Mouse (Mus musculus) CH12.LX (cell line): Measurements from ENCODE around the gene Hba-a1. TPM values are rescaled to one million over a fixed set of nuclear protein-coding genes. Genes with fewer than 3 reads are reported as not detected.

Source experiments
- DNase-seq: peaks from one replicate; pipeline ENCODE4 v3.0.0-alpha.2; 2013; ENCODE audit errors: extremely low read depth
- H3K27ac ChIP-seq: 2 replicates; pipeline ENCODE4 v1.5.1; 2012; ENCODE audit warnings: low read depth, mild to moderate bottlenecking, control low read depth, moderate library complexity; ENCODE audit not compliant: insufficient read depth
- H3K27me3 ChIP-seq: replicated peaks from 2 replicates; pipeline ENCODE3; 2012; ENCODE audit warnings: inconsistent platforms
- H3K36me3 ChIP-seq, 2 experiments: replicated peaks in 1 of 2; 2 replicates each; pipeline versions ENCODE3 to v1.6.1; 2012; ENCODE audit warnings: inconsistent platforms in 1 of 2, low read length in 1 of 2, mild to moderate bottlenecking in 1 of 2, mixed read lengths in 1 of 2, moderate library complexity in 1 of 2; ENCODE audit not compliant: control insufficient read depth in 1 of 2, insufficient read depth in 1 of 2
- H3K4me1 ChIP-seq, 2 experiments: 2 replicates each; pipeline ENCODE4 v1.6.1; 2012; ENCODE audit warnings: inconsistent platforms in 1 of 2, moderate library complexity in 1 of 2; ENCODE audit not compliant: insufficient read depth in 2 of 2, control insufficient read depth in 1 of 2
- H3K4me2 ChIP-seq: 2 replicates; pipeline ENCODE4 v1.6.1; 2012; ENCODE audit warnings: low read depth, mild to moderate bottlenecking, control low read depth; ENCODE audit not compliant: poor library complexity, insufficient read depth, severe bottlenecking
- H3K4me3 ChIP-seq, 3 experiments: fragments of 150-350 bp in 1 of 3; sonication (generic) in 1 of 3; replicated peaks in 1 of 3; 2 replicates each; pipeline versions ENCODE3 to v1.5.1; 2011 to 2012; ENCODE audit warnings: low read depth in 2 of 3, low read length in 2 of 3, mild to moderate bottlenecking in 2 of 3, moderate library complexity in 2 of 3, control low read depth in 1 of 3, improper control_type of control experiment in 1 of 3, inconsistent platforms in 1 of 3, mixed read lengths in 1 of 3; ENCODE audit not compliant: poor library complexity in 1 of 3
- H3K79me2 ChIP-seq: replicated peaks from 2 replicates; pipeline ENCODE4 v1.6.1; 2012; ENCODE audit warnings: mild to moderate bottlenecking, moderate library complexity; ENCODE audit not compliant: control insufficient read depth, poor library complexity, insufficient read depth, severe bottlenecking; ENCODE audit errors: extremely low read depth
- H3K9ac ChIP-seq: 2 replicates; pipeline ENCODE4 v1.6.1; 2012; ENCODE audit warnings: low read depth, mild to moderate bottlenecking, control low read depth, moderate library complexity; ENCODE audit not compliant: insufficient read depth
- H3K9me3 ChIP-seq: replicated peaks from 2 replicates; pipeline ENCODE3; 2012; ENCODE audit warnings: low read length, inconsistent platforms, mixed read lengths
- BHLHE40 ChIP-seq: IDR thresholded peaks from 2 replicates; pipeline ENCODE4 v1.6.1; 2011; ENCODE audit warnings: mild to moderate bottlenecking, low read depth, low read length, improper control_type of control experiment
- CHD1 ChIP-seq: IDR thresholded peaks from 2 replicates; pipeline ENCODE4 v1.6.1; 2012; ENCODE audit warnings: low read depth, low read length, improper control_type of control experiment, inconsistent platforms
- CHD2 ChIP-seq: IDR thresholded peaks from 2 replicates; pipeline ENCODE4 v1.6.1; 2011; ENCODE audit warnings: low read length, improper control_type of control experiment
- CTCF ChIP-seq, 2 experiments: IDR thresholded peaks in 1 of 2; conservative IDR thresholded peaks in 1 of 2; 2 replicates each; pipeline ENCODE4 v1.5.1; 2011 to 2012; ENCODE audit warnings: low read depth in 2 of 2, low read length in 2 of 2, improper control_type of control experiment in 1 of 2, inconsistent platforms in 1 of 2, mild to moderate bottlenecking in 1 of 2, moderate library complexity in 1 of 2
- ELF1 ChIP-seq: IDR thresholded peaks from 2 replicates; pipeline ENCODE4 v1.6.1; 2014; ENCODE audit warnings: low read depth, mild to moderate bottlenecking, inconsistent platforms, low read length, improper control_type of control experiment
- EP300 ChIP-seq: IDR thresholded peaks from 2 replicates; pipeline ENCODE4 v1.6.1; 2011; ENCODE audit warnings: low read length, improper control_type of control experiment
- ETS1 ChIP-seq: conservative IDR thresholded peaks from 2 replicates; pipeline ENCODE4 v1.6.1; 2012; ENCODE audit warnings: low read depth, mild to moderate bottlenecking, inconsistent platforms, low read length, improper control_type of control experiment, moderate library complexity
- GABPA ChIP-seq: IDR thresholded peaks from 2 replicates; pipeline ENCODE4 v1.6.1; 2012; ENCODE audit warnings: low read depth, low read length, improper control_type of control experiment, inconsistent platforms; ENCODE audit not compliant: insufficient replicate concordance
- HCFC1 ChIP-seq: IDR thresholded peaks from 2 replicates; pipeline ENCODE4 v1.6.1; 2012; ENCODE audit warnings: low read depth, mild to moderate bottlenecking, inconsistent platforms, low read length, improper control_type of control experiment
- IRF4 ChIP-seq: IDR thresholded peaks from 2 replicates; pipeline ENCODE4 v1.6.1; 2014; ENCODE audit warnings: low read depth, mild to moderate bottlenecking, inconsistent platforms, low read length, improper control_type of control experiment
- JUN ChIP-seq: IDR thresholded peaks from 2 replicates; pipeline ENCODE4 v1.6.1; 2011; ENCODE audit warnings: low read depth, mild to moderate bottlenecking, low read length, improper control_type of control experiment, moderate library complexity; ENCODE audit not compliant: insufficient read depth
- JUND ChIP-seq: conservative IDR thresholded peaks from 2 replicates; pipeline ENCODE4 v1.6.1; 2011; ENCODE audit warnings: low read depth, low read length, improper control_type of control experiment
- MAFK ChIP-seq: IDR thresholded peaks from 2 replicates; pipeline ENCODE4 v1.6.1; 2011; ENCODE audit warnings: low read length, improper control_type of control experiment; ENCODE audit not compliant: insufficient replicate concordance
- MAZ ChIP-seq: IDR thresholded peaks from 2 replicates; pipeline ENCODE4 v1.6.1; 2012; ENCODE audit warnings: low read depth, mild to moderate bottlenecking, inconsistent platforms, low read length, improper control_type of control experiment, moderate library complexity
- MEF2A ChIP-seq: IDR thresholded peaks from 2 replicates; pipeline ENCODE4 v1.6.1; 2014; ENCODE audit warnings: low read depth, mild to moderate bottlenecking, inconsistent platforms, low read length, improper control_type of control experiment, borderline replicate concordance
- POLR2AphosphoS2 ChIP-seq: IDR thresholded peaks from 2 replicates; pipeline ENCODE4 v1.6.1; 2011; ENCODE audit warnings: low read depth, low read length, improper control_type of control experiment
- RCOR1 ChIP-seq: conservative IDR thresholded peaks from 2 replicates; pipeline ENCODE4 v1.6.1; 2012; ENCODE audit warnings: low read depth, mild to moderate bottlenecking, inconsistent platforms, low read length, improper control_type of control experiment
- SIN3A ChIP-seq: IDR thresholded peaks from 2 replicates; pipeline ENCODE4 v1.6.1; 2012; ENCODE audit warnings: low read length, improper control_type of control experiment, inconsistent platforms
- TCF12 ChIP-seq: IDR thresholded peaks from 2 replicates; pipeline ENCODE4 v1.6.1; 2014; ENCODE audit warnings: low read depth, mild to moderate bottlenecking, inconsistent platforms, low read length, improper control_type of control experiment
- USF2 ChIP-seq: conservative IDR thresholded peaks from 2 replicates; pipeline ENCODE4 v1.6.1; 2011; ENCODE audit warnings: low read depth, low read length, improper control_type of control experiment
- ZKSCAN1 ChIP-seq: IDR thresholded peaks from 2 replicates; pipeline ENCODE4 v1.6.1; 2012; ENCODE audit warnings: low read depth, inconsistent platforms, low read length, improper control_type of control experiment, borderline replicate concordance
- dilution Hi-C: fragments of 300-500 bp; cut with MboI; formaldehyde crosslinking; loops from 2 replicates; pipeline ENCODE4 v1.14.3; 2020; ENCODE audit warnings: low sequenced_read_pairs; ENCODE audit not compliant: extremely low pct_unique_long_range_greater_than_20kb, extremely low pct_ligation_motif_present
- in situ Hi-C: fragments of 300-500 bp; cut with MboI; formaldehyde crosslinking; loops from 3 replicates; pipeline ENCODE4 v1.14.3; 2019; ENCODE audit warnings: low sequenced_read_pairs, low pct_ligation_motif_present, low pct_unique_long_range_greater_than_20kb, mixed read lengths
- polyA plus RNA-seq: library from polyadenylated mRNA; unstranded; fragments of >175 nt; gene quantifications from 2 replicates; pipeline ENCODE4 v1.2.1, GENCODE M21; 2012; ENCODE audit warnings: low read depth; ENCODE audit not compliant: insufficient read length
- total RNA-seq, 2 experiments: library from RNA; depleted of rRNA; stranded (reverse); fragments of 300-350 nt in 1 of 2; fragments of >200 nt in 1 of 2; gene quantifications; 2 replicates each; pipeline ENCODE4 v1.2.3; 2012 to 2014

Hba-a1 gene
- total and polyA plus RNA-seq, 3 experiments, result 4.7 to 5.2 (median 4.9) TPM

GRCm38 (mm10) chr11:32324609-32325008, 41.3 kb downstream of the Hba-a1 start (continued):
- no peak for TF ChIP-seq CHD1
- TF ChIP-seq JUND, result no peak
- no peak for TF ChIP-seq RCOR1

GRCm38 (mm10) chr11:32331075-32331474, 47.8 kb downstream of the Hba-a1 start:
- H3K4me2 ChIP-seq, result peak overlapping the region; percentile 59
- TF ChIP-seq ZKSCAN1 (no peak), IRF4 (peak; percentile 94), CTCF (conservative IDR thresholded peaks at IDR 0.05 in 1 of 2, IDR thresholded peaks at IDR 0.05 in 1 of 2; ENCODE audit: low read depth in 2 of 2, low read length in 2 of 2) (no peak), RCOR1 (peak; percentile 86), TCF12 (0 out of 2 replicates have a peak, but pooled peaks have one; percentile 47), MAZ (0 out of 2 replicates have a peak, but pooled peaks have one; percentile 26), SIN3A (peak; percentile 75), ETS1 (0 out of 2 replicates have a peak, but pooled peaks have one; percentile 37), ELF1 (peak; percentile 61), GABPA (no peak), USF2 (no peak), MAFK (0 out of 2 replicates have a peak, but pooled peaks have one; percentile 29), JUND (peak; percentile 35; the same call in 1 of the 2 replicates), MEF2A (peak; percentile 53; the same call in 1 of the 2 replicates), HCFC1 (peak; percentile 43), BHLHE40 (peak; percentile 64), POLR2AphosphoS2 (no peak), CHD2 (peak; percentile 65), EP300 (peak; percentile 96), JUN (peak; percentile 58)
- no peak overlapping the region for H3K9ac ChIP-seq
- H3K27ac ChIP-seq, result no peak overlapping the region
- peaks cover 5 to 13% of the 10 kb centered on the region in 2 experiments for H3K4me1 ChIP-seq
- peaks cover 3% of the 10 kb centered on the region for H3K9me3 ChIP-seq
- no peaks in the 10 kb centered on the region for H3K79me2 ChIP-seq
- DNase-seq, result peak; percentile 49
- in situ Hi-C loops (no loop called here), dilution Hi-C loops (no loop called here)
- peaks cover 8% of the 10 kb centered on the region for H3K27me3 ChIP-seq
- H3K4me3 ChIP-seq, result no peak overlapping the region
- no peaks in the 10 kb centered on the region for H3K36me3 ChIP-seq
